Mouse (Mus musculus) heart, postnatal 0 days (tissue): ENCODE measurements around the gene Ltc4s. TPM values are rescaled to one million over a fixed set of nuclear protein-coding genes. Genes with fewer than 3 reads are reported as not detected.

Source experiments
- ATAC-seq: fragments of 200-750 bp; cut with Nextera tagmentation; 2 replicates; pipeline ENCODE4 v1.8.0; 2017; ENCODE audit warnings: low read depth, moderate number of reproducible peaks, moderate library complexity; ENCODE audit not compliant: insufficient read depth
- DNase-seq: peaks from one replicate; pipeline ENCODE4 v3.0.0-alpha.2; 2016; ENCODE audit warnings: low spot score
- H3K27ac ChIP-seq: fragments of 300-500 bp; sonication (generic); 2 replicates; pipeline ENCODE4 v1.5.1; 2014; ENCODE audit warnings: low read depth, mild to moderate bottlenecking
- H3K27me3 ChIP-seq: fragments of 300-500 bp; sonication (generic); 2 replicates; pipeline ENCODE4 v1.6.1; 2014; ENCODE audit warnings: low read length, mixed read lengths; ENCODE audit not compliant: control insufficient read depth, insufficient read depth
- H3K36me3 ChIP-seq: fragments of 300-500 bp; sonication (generic); replicated peaks from 2 replicates; pipeline ENCODE4 v1.6.1; 2014; ENCODE audit warnings: low read length, mixed read lengths; ENCODE audit not compliant: control insufficient read depth, insufficient read depth
- H3K4me1 ChIP-seq: fragments of 300-500 bp; sonication (generic); 2 replicates; pipeline ENCODE4 v1.6.1; 2014; ENCODE audit warnings: antibody characterized with exemption; ENCODE audit not compliant: control insufficient read depth, insufficient read depth
- H3K4me2 ChIP-seq: fragments of 300-500 bp; sonication (generic); 2 replicates; pipeline ENCODE4 v1.6.1; 2014; ENCODE audit warnings: low read depth, mild to moderate bottlenecking, low read length, moderate library complexity
- H3K4me3 ChIP-seq: fragments of 300-500 bp; sonication (generic); 2 replicates; pipeline ENCODE4 v1.5.1; 2014; ENCODE audit warnings: low read depth, low read length
- H3K9ac ChIP-seq: fragments of 300-500 bp; sonication (generic); replicated peaks from 2 replicates; pipeline ENCODE4 v1.6.1; 2014; ENCODE audit warnings: low read depth, low read length, mixed read lengths
- H3K9me3 ChIP-seq: fragments of 300-500 bp; sonication (generic); replicated peaks from 2 replicates; pipeline ENCODE4 v1.6.1; 2016; ENCODE audit warnings: low read length; ENCODE audit not compliant: control insufficient read depth
- CTCF ChIP-seq: IDR thresholded peaks from 2 replicates; pipeline ENCODE4 v1.5.1; 2016; ENCODE audit warnings: antibody characterized with exemption, control low read depth, low read depth
- EP300 ChIP-seq: IDR thresholded peaks from 2 replicates; pipeline ENCODE4 v1.6.1; 2016; ENCODE audit warnings: antibody characterized with exemption, low read depth
- WGBS: fragments of 180-500 bp; shearing (Covaris S2); extraction: QIAGEN DNeasy Blood & Tissue Kit; methylation state at CpG from one replicate; pipeline ENCODE4 v1.1.7; 2014; 5-methylcytosine and 5-hydroxymethylcytosine counted together
- polyA plus RNA-seq: library from polyadenylated mRNA; unstranded; fragments of >200 nt; fragmentation: Nextera tagmentation; extraction: Ambion mirVana; gene quantifications from 2 replicates; pipeline ENCODE4 v1.2.1, GENCODE M21; 2015
- total RNA-seq: library from RNA; depleted of rRNA; stranded (reverse); fragments of >200 nt; gene quantifications from 2 replicates; pipeline ENCODE4 v1.2.3, GENCODE M21; 2014; ENCODE audit warnings: low replicate concordance

Gene Ltc4s
- total and polyA plus RNA-seq, 2 experiments from 2014 or later = 2.2 TPM; not detected in 1

DNA sequence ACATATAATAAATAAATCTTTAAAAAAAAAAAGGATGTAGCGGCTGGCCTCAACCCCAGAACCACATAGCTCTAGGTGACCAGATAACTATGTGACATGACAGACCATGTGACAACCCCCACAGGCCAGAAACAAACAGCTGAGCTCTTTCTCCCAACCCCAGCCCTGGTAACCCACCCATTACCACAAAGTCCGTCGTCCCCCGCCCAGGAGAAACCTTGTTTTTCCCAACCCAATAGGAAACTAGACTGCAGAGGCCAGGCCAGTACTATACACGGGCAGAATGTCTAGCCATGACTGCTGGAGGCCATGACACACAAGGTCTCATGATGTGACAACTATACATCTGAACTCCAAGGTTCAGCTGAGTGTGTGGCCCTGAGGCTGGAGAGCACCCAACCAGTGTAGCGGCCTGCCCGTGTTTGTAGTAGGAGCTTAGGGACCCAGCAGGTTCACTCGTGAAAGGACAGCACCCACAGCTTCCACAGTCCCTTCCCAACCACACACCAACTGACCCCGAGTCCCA is 35.1 kb downstream of the Ltc4s start:
- WGBS = 85% methylated on average over 9 of the region's 9 CpGs
- ATAC-seq = no peak
- no peak for DNase-seq

DNA sequence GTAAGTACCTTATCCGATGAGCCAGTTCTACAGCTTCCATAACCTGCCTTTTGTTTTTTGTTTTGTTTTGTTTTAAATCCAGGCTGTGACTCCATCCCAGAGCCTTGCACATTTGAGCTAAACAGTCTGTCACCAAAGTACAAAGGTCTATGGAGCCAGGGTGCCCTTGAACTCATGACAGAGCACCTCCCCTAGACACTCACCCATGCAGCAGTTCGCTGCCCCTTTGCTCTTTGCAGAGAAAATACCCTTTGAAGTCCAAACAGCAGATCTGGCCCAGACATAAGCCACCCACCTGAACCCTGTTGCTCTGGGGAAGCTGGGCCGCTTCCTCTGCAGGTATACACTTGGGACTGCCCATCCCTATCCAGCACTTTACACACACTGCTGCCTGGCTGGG is 36.8 kb downstream of the Ltc4s start:
- no peak overlapping the region for H3K9ac ChIP-seq
- no peak for TF ChIP-seq EP300
- TF ChIP-seq CTCF = no peak
- H3K4me1 ChIP-seq = peaks cover 7% of the 10 kb centered on the region; the same call in 1 of the 2 replicates
- no peaks in the 10 kb centered on the region for H3K27me3 ChIP-seq
- 93% methylated on average over 3 of the region's 3 CpGs for WGBS
- H3K36me3 ChIP-seq = peaks cover 94% of the 10 kb centered on the region
- ATAC-seq = no peak
- no peak overlapping the region for H3K27ac ChIP-seq
- no peak overlapping the region for H3K4me3 ChIP-seq
- DNase-seq = no peak
- H3K9me3 ChIP-seq = no peaks in the 10 kb centered on the region
- H3K4me2 ChIP-seq = no peak overlapping the region

More for the DNA sequence above, 35.1 kb downstream of the Ltc4s start:
- Histone ChIP-seq H3K36me3 (peaks cover 97% of the 10 kb centered on the region), H3K27ac (no peak overlapping the region), H3K9ac (no peak overlapping the region), H3K9me3 (no peaks in the 10 kb centered on the region), H3K27me3 (no peaks in the 10 kb centered on the region), H3K4me2 (no peak overlapping the region), H3K4me3 (no peak overlapping the region), H3K4me1 (peaks cover 12% of the 10 kb centered on the region; the same call in 1 of the 2 replicates)
- TF ChIP-seq EP300 = no peak
- no peak for TF ChIP-seq CTCF

DNA sequence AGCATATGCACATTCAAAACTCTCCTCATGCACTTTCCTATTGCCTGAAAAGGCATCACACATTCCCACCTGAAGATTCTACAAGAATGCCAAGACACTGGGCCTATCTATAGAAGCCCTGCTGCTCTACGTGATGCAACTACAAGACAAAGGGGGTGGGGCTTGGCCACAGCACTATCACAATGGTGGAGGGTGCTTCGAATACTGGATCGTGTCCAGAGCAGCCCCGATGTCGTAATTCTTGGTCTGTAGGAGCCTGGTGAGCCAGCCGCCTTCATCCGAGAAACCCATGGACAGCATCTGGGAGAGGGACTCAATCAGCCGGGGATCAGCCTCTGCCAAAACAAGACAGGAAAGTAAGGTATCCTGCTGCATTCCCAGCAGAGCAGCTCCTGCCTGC is 37.8 kb downstream of the Ltc4s start:
- DNase-seq (no peak), ATAC-seq (peak; percentile 15; the same call in 1 of the 2 replicates)
- Histone ChIP-seq H3K4me2 (no peak overlapping the region), H3K27ac (no peak overlapping the region), H3K4me1 (peaks cover 4% of the 10 kb centered on the region; the same call in 1 of the 2 replicates), H3K9me3 (no peaks in the 10 kb centered on the region), H3K27me3 (no peaks in the 10 kb centered on the region), H3K4me3 (no peak overlapping the region), H3K36me3 (peaks cover 85% of the 10 kb centered on the region), H3K9ac (no peak overlapping the region)
- no peak for TF ChIP-seq EP300
- TF ChIP-seq CTCF = no peak
- 43% methylated on average over 8 of the region's 8 CpGs for WGBS

DNA sequence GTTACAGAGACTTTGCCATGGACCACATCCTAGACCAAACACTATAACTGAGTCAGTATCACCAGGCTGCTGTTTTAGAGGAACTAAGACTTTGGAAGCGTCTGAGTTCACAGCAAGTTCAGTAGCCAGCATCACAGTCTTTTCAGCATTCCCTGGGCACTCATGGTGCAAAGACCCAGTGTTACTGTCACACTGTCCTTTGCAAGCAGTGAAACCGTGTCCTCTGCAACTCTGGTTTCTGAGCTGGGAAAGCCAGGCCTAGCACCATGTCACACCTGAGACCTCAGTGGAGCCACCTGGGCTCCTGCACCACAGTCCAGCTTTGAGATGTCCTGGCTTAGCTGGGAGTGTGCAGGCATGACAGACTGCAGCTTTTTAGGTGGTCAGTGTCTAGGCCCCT is 39.5 kb downstream of the Ltc4s start:
- no peak for ATAC-seq
- Histone ChIP-seq H3K4me1 (no peaks in the 10 kb centered on the region), H3K27ac (no peak overlapping the region), H3K9me3 (no peaks in the 10 kb centered on the region), H3K9ac (no peak overlapping the region), H3K36me3 (peaks cover 68% of the 10 kb centered on the region), H3K27me3 (no peaks in the 10 kb centered on the region), H3K4me3 (no peak overlapping the region), H3K4me2 (no peak overlapping the region)
- WGBS = 86% methylated on average over 2 of the region's 2 CpGs
- no peak for TF ChIP-seq CTCF
- no peak for TF ChIP-seq EP300
- DNase-seq = no peak

DNA sequence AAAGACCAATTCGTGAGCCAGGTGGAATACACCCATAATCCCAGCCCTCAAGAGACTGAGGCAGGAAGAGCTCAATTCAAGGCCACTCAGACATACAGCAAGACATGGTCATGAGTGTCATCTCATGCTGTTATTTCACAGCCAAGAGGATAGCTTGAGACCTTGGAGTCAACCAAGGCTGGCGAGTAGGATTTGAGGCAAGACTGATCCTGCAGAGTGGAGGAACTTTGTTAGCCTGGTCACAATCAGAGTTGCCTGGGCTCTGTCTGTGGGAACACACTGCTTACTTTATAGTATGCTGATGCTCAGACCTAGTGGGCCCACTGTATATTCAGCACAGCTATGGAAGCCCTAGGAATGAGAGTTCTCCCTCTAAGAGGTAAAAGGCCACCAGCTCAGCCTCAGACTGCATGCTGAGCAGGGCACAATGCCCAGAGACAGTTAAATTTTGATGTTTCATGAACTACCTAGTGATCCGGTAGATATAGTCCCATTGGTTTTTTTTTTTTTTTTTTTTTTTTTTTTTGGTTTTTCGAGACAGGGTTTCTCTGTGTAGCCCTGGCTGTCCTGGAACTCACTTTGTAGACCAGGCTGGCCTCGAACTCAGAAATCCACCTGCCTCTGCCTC is 40.1 kb downstream of the Ltc4s start:
- Histone ChIP-seq H3K36me3 (peaks cover 62% of the 10 kb centered on the region), H3K27ac (no peak overlapping the region), H3K27me3 (no peaks in the 10 kb centered on the region), H3K4me2 (no peak overlapping the region), H3K9ac (no peak overlapping the region), H3K9me3 (no peaks in the 10 kb centered on the region), H3K4me3 (no peak overlapping the region), H3K4me1 (no peaks in the 10 kb centered on the region)
- TF ChIP-seq EP300 = no peak
- TF ChIP-seq CTCF = no peak
- DNase-seq = no peak
- no peak for ATAC-seq
- 88% methylated on average over 3 of the region's 5 CpGs for WGBS

DNA sequence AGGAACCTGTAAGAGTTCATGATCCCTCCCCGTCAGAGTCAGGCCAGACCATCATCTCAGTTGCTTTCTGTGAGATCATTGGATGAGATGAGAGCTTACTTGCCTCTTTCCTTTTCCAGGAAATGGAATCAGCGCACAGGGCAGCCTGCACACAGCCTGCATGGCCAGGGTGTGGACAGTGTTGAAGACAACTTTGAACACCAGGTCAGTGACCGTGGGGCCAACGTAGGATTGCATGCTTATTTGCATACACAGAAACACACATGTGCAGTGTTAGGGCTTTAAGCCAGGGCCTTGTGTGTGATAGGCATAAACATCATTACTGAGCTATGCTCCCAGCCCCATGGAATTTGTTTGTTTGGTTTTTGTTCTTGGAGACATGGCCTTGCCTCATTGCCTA is 40.9 kb downstream of the Ltc4s start:
- Histone ChIP-seq H3K36me3 (peaks cover 54% of the 10 kb centered on the region), H3K4me2 (no peak overlapping the region), H3K9me3 (no peaks in the 10 kb centered on the region), H3K27ac (no peak overlapping the region), H3K4me3 (no peak overlapping the region), H3K9ac (no peak overlapping the region), H3K4me1 (no peaks in the 10 kb centered on the region), H3K27me3 (no peaks in the 10 kb centered on the region)
- WGBS = 82% methylated on average over 4 of the region's 4 CpGs
- no peak for TF ChIP-seq EP300
- TF ChIP-seq CTCF = no peak
- no peak for DNase-seq
- no peak for ATAC-seq
